Mouse (Mus musculus): ENCODE data around the gene Clec2d.
"Not testable (repeated sequence)": the region's sequence is repeated elsewhere in the genome, so short reads cannot be mapped to it uniquely, and the experiment has no call there.

Gene Clec2d

GRCm38 (mm10) chr6:129180403-129181169 is at the start of gene Clec2d:
Gene Clec2d, plus strand, starts transcription at chr6:129180615.
- peak; percentile 12 to 19 for DNase-seq (ENCODE audit: low spot score in 2 of 2)

- no peak for DNase-seq (ENCODE audit: low spot score in 2 of 2)
Observed at GRCm38 (mm10) chr6:129132604-129133341, 47.6 kb upstream of the Clec2d start.

DNA sequence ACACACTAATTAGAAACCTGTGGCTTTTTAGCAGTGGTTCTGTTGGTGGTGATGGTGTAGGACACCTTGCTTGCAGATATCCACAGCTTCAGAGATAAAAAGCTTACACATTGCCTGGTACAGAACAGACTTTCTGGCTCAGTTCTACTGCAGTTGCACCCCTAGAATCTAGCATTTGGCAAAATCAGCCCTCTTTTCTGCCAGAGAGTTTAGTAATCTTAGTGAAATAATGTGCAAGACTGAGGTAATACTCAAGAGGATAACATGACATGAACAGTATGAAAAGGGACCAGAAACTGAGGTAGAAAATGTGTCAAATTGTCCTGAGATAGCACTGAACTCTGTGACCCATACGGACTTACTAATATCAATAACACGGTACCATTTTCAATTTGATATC is 33.6 kb upstream of the Clec2d start:
- no peak for DNase-seq (ENCODE audit: low spot score in 2 of 2)

GRCm38 (mm10) chr6:129160103-129160502 is 20.3 kb upstream of the Clec2d start:
- no peak for DNase-seq (ENCODE audit: low spot score in 2 of 2)

GRCm38 (mm10) chr6:129161136-129161535 is 19.3 kb upstream of the Clec2d start:
- no peak for DNase-seq (ENCODE audit: low spot score in 2 of 2)

GRCm38 (mm10) chr6:129161951-129162350 is 18.5 kb upstream of the Clec2d start:
- no peak for DNase-seq (ENCODE audit: low spot score in 2 of 2)

DNA sequence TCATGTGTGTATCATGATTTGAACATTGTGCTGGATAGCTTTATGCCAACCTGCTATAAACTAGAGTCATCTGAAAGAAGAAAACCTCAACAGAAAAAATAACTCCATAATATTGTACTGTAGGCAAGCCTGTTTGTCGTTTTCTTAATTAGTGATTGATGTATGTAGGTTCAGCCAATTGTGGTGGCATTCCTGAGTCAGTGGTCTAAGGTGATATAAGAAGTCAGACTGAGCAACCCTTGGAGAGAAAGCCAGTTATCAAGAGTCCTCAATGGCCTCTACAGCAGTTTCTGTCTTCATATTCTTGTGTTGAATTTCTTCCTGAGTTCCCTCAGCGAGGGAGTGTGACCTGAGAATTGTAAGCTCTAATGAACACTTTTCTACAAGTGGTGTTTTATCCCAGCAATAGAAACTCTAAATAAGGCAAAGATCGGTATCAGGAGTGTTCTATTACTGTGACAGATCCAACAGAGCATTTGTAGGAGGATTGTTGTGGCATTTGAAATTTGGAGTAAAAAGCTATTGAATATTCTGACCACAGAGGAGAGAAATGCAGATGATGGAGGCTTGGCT is 17.7 kb upstream of the Clec2d start:
- DNase-seq (ENCODE audit: low spot score in 2 of 2) = no peak

GRCm38 (mm10) chr6:129163606-129164005 is 16.8 kb upstream of the Clec2d start:
- DNase-seq (ENCODE audit: low spot score in 2 of 2) = no peak

DNA sequence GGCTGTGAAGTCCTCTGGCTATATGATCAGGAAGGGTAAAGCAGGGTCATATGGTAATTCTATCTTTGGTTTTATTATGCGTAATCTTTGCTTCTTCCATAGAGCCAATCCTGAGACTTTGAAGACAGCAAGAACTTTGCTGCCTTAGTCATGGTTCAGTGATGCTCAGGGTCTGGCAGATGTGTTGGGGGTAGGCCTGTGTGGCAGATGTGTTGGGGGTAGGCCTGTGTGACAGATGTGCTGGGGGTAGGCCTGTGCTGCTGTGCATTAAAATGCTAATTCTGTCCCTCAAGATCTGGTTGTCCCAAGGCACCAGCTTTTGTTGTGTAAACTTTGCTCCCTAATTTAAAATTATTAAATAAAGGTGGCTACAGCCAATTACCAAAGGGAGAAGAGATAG is 9.5 kb upstream of the Clec2d start:
- DNase-seq (ENCODE audit: low spot score in 2 of 2) = no peak

DNA sequence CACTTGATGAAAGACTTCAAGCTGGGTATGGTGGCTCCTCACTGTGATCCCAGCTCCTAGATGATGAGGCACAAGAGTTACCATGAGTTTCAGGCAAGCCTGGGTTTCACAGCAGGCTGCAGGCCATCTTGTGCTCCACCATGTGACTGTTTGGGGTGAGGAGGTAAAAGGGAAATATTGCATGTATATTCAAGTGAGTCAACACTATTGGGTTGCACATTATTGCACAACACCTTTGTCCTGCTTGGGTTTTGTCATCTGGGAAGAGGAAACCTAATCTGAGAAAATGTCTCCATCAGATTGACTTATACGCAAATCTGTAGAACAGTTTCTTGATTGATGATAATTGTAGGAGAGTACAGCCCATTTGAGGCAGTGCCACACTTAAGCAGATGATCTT is 8.7 kb upstream of the Clec2d start:
- no peak for DNase-seq (ENCODE audit: low spot score in 2 of 2)

DNA sequence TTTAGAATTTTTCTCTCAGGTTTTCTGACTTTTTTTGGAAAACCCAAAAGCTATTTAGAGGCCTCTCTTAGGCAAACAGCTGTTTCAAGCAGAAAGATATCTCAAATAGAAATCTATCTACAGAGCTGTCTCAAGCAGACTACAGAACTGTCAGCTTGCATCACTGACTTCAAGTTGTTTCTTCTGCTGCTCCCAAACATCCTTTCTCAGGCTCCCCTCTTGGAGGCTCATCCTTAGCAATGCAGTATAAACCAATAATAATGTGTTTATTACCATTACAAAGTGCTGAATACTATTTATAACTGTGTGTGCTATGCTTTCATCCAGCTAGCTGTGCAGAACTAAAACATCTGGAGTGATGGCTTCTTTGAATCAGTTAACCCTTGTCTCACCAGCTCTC is 5.6 kb upstream of the Clec2d start:
- DNase-seq (ENCODE audit: low spot score in 2 of 2) = no peak

GRCm38 (mm10) chr6:129175612-129176011 is 4.8 kb upstream of the Clec2d start:
- no peak for DNase-seq (ENCODE audit: low spot score in 2 of 2)

DNA sequence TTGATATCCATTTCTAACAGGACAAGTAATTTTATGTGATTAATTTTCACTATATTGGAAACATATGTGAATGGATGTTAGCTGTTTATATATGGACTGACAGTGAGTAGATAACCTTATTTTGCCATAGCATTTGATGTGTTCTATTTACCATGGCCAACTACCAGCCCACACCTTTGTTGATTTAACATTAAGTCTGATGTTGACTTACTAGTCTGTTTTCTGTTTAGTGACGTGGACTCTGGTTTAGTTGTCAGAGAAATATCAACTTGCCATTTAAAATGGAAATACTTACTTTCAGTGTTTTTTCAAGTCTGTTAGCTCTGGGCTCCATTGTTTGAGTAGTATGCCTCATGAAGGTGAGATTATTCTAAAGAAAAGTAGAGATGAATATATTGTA is 3.8 kb upstream of the Clec2d start:
- DNase-seq (ENCODE audit: low spot score in 2 of 2) = no peak

DNA sequence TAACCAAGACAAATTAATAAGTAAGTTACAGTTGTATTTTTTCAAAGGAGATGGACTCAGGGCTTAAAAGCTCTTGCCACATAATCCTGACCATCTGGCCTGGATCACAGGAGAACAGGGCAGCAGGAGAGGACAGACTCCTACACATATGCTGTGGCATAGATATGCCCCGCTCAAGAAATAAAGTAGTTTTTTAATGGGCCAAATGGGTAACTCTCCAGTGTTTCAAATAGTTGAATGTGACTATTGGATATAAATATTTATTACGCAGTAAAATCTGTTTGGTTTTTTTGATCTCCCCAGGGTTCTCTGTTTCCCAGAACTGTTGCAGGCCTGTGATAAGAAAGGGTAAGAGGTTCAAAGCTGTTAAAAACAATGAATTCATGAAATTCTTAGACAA is 1.1 kb upstream of the Clec2d start:
- DNase-seq (ENCODE audit: low spot score in 2 of 2) = no peak

- DNase-seq (ENCODE audit: low spot score in 2 of 2) = not testable (repeated sequence)
Observed at GRCm38 (mm10) chr6:129179831-129180230, 584 bp upstream of the Clec2d start.

- DNase-seq (ENCODE audit: low spot score in 2 of 2) = no peak
Observed at GRCm38 (mm10) chr6:129181249-129181648, 834 bp downstream of the Clec2d start.

GRCm38 (mm10) chr6:129181683-129182082 is 1.3 kb downstream of the Clec2d start:
- DNase-seq (ENCODE audit: low spot score in 2 of 2) = no peak

DNA sequence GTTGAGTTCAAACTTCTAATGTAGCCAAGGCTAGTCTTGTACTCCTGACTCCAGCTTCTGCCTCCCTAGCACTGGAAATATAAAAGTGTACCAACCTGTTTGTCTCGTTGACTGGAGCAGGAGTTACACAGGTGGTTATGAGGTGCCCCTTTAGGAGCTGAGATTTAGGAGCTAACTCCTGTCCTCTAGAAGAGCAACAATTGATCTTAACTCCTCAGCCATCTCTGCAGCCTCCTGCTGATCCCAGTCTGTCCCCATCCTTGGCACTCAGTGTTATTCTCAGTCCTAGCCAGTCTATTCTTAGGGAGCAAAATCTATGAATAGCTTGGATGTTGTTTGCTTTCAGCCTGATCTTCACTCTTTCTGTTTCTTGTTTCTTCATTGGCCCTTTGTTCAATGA is 2.1 kb downstream of the Clec2d start:
- no peak for DNase-seq (ENCODE audit: low spot score in 2 of 2)

DNA sequence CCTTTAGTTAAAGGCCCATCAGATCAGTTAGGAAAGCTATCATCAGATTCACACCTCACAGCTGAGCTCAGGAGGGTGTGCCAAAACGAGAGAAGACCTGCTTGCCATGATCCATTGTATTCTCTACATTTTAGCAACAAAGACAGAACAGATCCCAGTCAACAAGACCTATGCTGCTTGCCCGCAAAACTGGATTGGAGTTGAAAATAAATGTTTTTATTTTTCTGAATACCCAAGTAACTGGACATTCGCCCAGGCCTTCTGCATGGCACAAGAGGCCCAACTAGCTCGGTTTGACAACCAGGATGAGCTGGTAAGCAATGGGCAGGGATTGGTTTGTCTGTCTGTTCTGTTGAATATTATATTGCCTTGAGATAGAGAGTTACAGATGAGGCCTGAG is 3.6 kb downstream of the Clec2d start:
- not testable (repeated sequence) for DNase-seq (ENCODE audit: low spot score in 2 of 2)

GRCm38 (mm10) chr6:129184788-129185187 is 4.4 kb downstream of the Clec2d start:
- DNase-seq (ENCODE audit: low spot score in 2 of 2) = no peak

GRCm38 (mm10) chr6:129186022-129186421 is 5.6 kb downstream of the Clec2d start:
- no peak for DNase-seq (ENCODE audit: low spot score in 2 of 2)

DNA sequence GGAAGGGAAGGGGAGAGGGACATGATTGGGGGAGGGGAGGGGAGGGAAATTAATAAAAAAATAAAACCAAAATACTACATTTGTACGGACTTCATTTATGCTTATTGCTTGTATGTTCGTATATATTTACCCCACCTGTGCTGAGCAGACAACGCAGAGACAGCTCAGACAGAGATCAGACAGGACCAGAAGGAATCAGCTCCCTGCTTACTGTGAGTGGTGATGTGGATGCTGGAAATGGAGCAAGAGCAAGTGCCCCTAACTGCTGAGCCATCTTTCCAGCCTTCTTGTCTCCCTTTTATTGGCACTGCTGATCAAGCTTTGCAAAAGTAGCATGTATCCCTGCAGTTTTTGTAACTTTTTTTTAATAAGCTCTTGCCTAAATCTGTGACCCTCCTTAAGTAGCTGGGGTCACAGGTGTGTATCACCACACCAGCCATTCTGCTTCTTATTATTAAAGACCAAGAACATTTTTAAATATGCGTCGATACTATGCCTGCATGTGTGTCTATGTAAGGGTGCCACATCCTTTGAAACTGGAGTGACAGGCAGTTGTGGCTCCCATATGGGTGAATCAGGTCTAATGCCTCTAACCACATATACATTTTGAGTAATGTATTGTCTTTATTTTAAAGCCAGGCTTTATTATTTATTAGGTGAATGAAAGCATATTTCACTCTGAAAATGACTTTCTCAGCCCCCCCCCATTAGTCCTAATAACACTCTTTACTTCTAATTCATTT is 6.2 kb downstream of the Clec2d start:
- DNase-seq (ENCODE audit: low spot score in 2 of 2) = no peak

All from frontal cortex, postnatal 14 days (tissue).